ENCODE assay signal across 8 mouse cellular contexts in the genomic region with DNA sequence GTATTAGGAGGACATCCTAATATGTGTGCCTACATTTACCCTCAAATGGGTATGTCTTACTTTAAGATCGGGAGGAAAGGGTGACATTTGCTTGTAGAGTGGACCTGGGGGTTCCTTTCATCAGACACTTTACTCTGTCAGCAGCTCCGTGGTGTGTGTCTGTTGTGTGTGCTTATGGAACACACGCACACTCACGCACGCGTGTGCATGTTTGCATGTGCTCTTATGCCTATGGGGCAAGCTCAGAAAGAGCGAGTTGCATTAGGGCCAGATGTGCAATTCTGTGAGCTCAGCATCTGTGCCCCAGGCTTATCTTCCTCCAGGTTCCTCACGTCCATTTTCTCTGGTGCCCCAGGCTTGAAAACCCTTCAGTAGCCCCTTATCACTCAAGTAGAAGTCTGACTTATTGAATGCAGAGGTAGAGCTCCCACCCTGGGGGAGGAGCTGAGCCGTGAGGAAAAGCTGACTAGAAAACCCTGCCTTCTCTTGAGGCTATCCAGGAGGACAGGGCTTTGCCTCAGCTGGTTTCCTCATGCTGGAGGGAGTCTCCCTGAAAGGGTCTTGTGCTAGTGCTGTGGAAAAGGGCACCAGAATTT. TPM values are rescaled to one million over a fixed set of nuclear protein-coding genes. Genes with fewer than 3 reads are reported as not detected.
A peak's percentile ranks its signal among the peaks of the same experiment; 100 is the strongest.
DNase-seq lines count a peak whose midpoint lies in the region; ATAC-seq lines count a peak whose summit lies in the region.

No protein-coding gene starts in this region.

- peak overlapping the region; percentile 99 for H3K9ac ChIP-seq in hindbrain, embryonic 12.5 days

- peaks cover 58% of the 10 kb centered on the region for H3K4me1 ChIP-seq in hindbrain, embryonic 12.5 days

- WGBS in hindbrain, embryonic 12.5 days: 52% methylated on average over 9 of the region's 9 CpGs

- peak overlapping the region; percentile 99 for H3K27ac ChIP-seq in hindbrain, embryonic 12.5 days

- H3K27me3 ChIP-seq in hindbrain, embryonic 12.5 days: no peaks in the 10 kb centered on the region

- peak overlapping the region; percentile 94 for H3K4me3 ChIP-seq in hindbrain, embryonic 12.5 days

- H3K36me3 ChIP-seq in hindbrain, embryonic 12.5 days: peaks cover 28% of the 10 kb centered on the region

- no peaks in the 10 kb centered on the region for H3K9me3 ChIP-seq in hindbrain, embryonic 12.5 days (replicated peaks)

- intact Hi-C loops in heart, postnatal 10 days (cut with DNase I): loop anchor here (2.0 kb wide), 1 partner anchor 20 kb away; no protein-coding TSS in a partner anchor

- ATAC-seq in hindbrain, embryonic 12.5 days (ENCODE audit: low FRiP score): no peak
- no peak for ATAC-seq in frontal cortex, adult (ENCODE audit: low TSS enrichment)

- H3K4me2 ChIP-seq in hindbrain, embryonic 12.5 days (replicated peaks): peak overlapping the region; percentile 86

- peak; percentile 94 for DNase-seq in heart, adult 11 months
- DNase-seq in heart, postnatal 10 days: no peak
- DNase-seq in NIH3T3 (ENCODE audit: low read depth): peak; percentile 65
- peak; percentile 40 for DNase-seq in lung, postnatal 14 days
- DNase-seq in frontal cortex, postnatal 25 days (ENCODE audit: low spot score in 2 of 2): no peak
- no peak for DNase-seq in left cerebral cortex, adult 11 months (ENCODE audit: low spot score)

RNA-seq across cellular contexts. Expression of gene Trim8, which starts 3.4 kb away (rescaled TPM):
- 10 to 100 TPM; 49.9 to 50.6 TPM for total RNA-seq in heart, postnatal 10 days (2021)
- polyA plus RNA-seq in hindbrain, embryonic 12.5 days (2016; fragmentation: Nextera tagmentation; extraction: Ambion mirVana): 41.8 and 44.7 TPM in 2 replicates

Comparison
In these comparisons a context has a peak if more than half of its experiments do, and no peak if none do; other contexts are left out.
1. DNase-seq: peak in heart, adult 11 months (single experiment), NIH3T3 (single experiment) and lung, postnatal 14 days (single experiment); none in heart, postnatal 10 days (0 of 2), frontal cortex, postnatal 25 days (0 of 2) and left cerebral cortex, adult 11 months (single experiment).